Mouse (Mus musculus) stomach, postnatal 0 days (tissue): ENCODE measurements around the gene Lim2. TPM values are rescaled to one million over a fixed set of nuclear protein-coding genes. Genes with fewer than 3 reads are reported as not detected.
A peak's percentile ranks its signal among the peaks of the same experiment; 100 is the strongest.

Experiments used
- ATAC-seq: fragments of 200-750 bp; cut with Nextera tagmentation; 2 replicates; pipeline ENCODE4 v1.8.0; 2017; ENCODE audit not compliant: low FRiP score, low TSS enrichment
- DNase-seq: peaks from one replicate; pipeline ENCODE4 v3.0.0-alpha.2; 2016; ENCODE audit warnings: low spot score
- H3K27ac ChIP-seq: fragments of 300-500 bp; sonication (generic); replicated peaks from 2 replicates; pipeline ENCODE4 v1.5.1; 2014; ENCODE audit warnings: mild to moderate bottlenecking, control low read depth
- H3K27me3 ChIP-seq: fragments of 300-500 bp; sonication (generic); 2 replicates; pipeline ENCODE4 v1.6.1; 2014; ENCODE audit warnings: low read length; ENCODE audit not compliant: control insufficient read depth, insufficient read depth
- H3K36me3 ChIP-seq: fragments of 300-500 bp; sonication (generic); 2 replicates; pipeline ENCODE4 v1.6.1; 2014; ENCODE audit warnings: low read length, mixed read lengths; ENCODE audit not compliant: control insufficient read depth, insufficient read depth
- H3K4me1 ChIP-seq: fragments of 300-500 bp; sonication (generic); replicated peaks from 2 replicates; pipeline ENCODE4 v1.6.1; 2014; ENCODE audit warnings: antibody characterized with exemption; ENCODE audit not compliant: control insufficient read depth, insufficient read depth
- H3K4me2 ChIP-seq: fragments of 300-500 bp; sonication (generic); replicated peaks from 2 replicates; pipeline ENCODE4 v1.6.1; 2014; ENCODE audit warnings: low read depth, mild to moderate bottlenecking, control low read depth, moderate library complexity
- H3K4me3 ChIP-seq: fragments of 300-500 bp; sonication (generic); 2 replicates; pipeline ENCODE4 v1.5.1; 2014; ENCODE audit warnings: low read depth, low read length, control low read depth
- H3K9ac ChIP-seq: fragments of 300-500 bp; sonication (generic); 2 replicates; pipeline ENCODE4 v1.6.1; 2014; ENCODE audit warnings: mild to moderate bottlenecking, low read length, control low read depth, mixed read lengths
- H3K9me3 ChIP-seq: fragments of 300-500 bp; sonication (generic); 2 replicates; pipeline ENCODE4 v1.6.1; 2016; ENCODE audit warnings: low read length; ENCODE audit not compliant: control insufficient read depth
- CTCF ChIP-seq: IDR thresholded peaks from 2 replicates; pipeline ENCODE4 v1.5.1; 2016; ENCODE audit warnings: antibody characterized with exemption, low read depth, mild to moderate bottlenecking, moderate library complexity
- EP300 ChIP-seq: optimal IDR thresholded peaks from 2 replicates; pipeline ENCODE3; 2016; ENCODE audit warnings: antibody characterized with exemption
- WGBS: fragments of 180-500 bp; shearing (Covaris S2); extraction: QIAGEN DNeasy Blood & Tissue Kit; methylation state at CpG from one replicate; pipeline ENCODE4 v1.1.7; 2014; 5-methylcytosine and 5-hydroxymethylcytosine counted together
- polyA plus RNA-seq: library from polyadenylated mRNA; unstranded; fragments of >200 nt; fragmentation: Nextera tagmentation; extraction: Ambion mirVana; gene quantifications from 2 replicates; pipeline ENCODE4 v1.2.1, GENCODE M21; 2015

Lim2 gene
- 0.11 and 0.23 TPM in 2 replicates for polyA plus RNA-seq

DNA sequence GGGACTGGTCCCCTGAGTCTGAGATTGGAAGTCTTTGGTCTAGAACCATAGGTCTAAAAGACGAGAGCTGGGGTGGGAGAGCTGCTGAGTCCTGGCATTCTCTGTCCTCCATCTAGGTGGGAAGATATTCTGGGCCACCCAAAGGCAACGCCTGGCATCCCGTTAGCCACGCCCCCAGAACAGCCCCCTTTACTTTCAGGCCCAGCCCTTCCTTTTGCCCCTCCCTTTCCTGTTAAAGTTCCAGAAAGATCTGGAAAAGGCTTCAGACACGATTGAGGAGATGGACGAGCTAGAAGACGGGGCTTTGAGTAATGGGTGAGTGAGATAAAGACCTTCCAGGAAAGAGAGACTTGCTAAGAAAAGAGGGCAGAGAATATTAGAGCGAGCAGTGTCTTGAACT is at the start of gene Lim2:
Gene Lim2 (plus strand): TSS at position 265 of the 400 bp plus-strand sequence.
- no peaks in the 10 kb centered on the region for H3K27me3 ChIP-seq
- H3K4me1 ChIP-seq = no peaks in the 10 kb centered on the region
- H3K9me3 ChIP-seq = no peaks in the 10 kb centered on the region
- no peak within 1 kb of the TSS for H3K9ac ChIP-seq
- no peak for TF ChIP-seq CTCF
- TF ChIP-seq EP300 = no peak
- no peak within 1 kb of the TSS for H3K4me3 ChIP-seq
- H3K36me3 ChIP-seq = no peaks in the 10 kb centered on the region
- no peak for DNase-seq
- no peak within 1 kb of the TSS for H3K4me2 ChIP-seq
- ATAC-seq = no peak
- H3K27ac ChIP-seq = no peak within 1 kb of the TSS
- 73% methylated on average over 8 of the region's 8 CpGs for WGBS

DNA sequence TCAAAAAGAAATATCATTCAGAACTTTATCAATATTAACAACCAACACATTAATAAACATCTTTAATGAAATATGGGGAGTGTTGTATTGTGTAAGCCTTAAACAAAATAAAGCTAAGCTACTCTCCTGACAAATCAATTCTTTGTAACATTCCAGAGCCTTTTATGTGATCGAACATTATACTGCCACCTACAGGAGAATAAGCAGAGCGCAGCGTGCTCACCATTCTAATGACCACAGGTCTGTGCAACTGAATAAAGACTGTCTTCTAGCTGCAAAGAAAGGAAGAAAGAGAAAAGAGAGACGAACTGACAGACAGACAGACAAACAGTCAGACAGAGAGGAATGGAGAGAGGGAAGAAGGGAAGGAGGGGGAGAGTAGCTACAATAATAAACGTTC is 49.2 kb upstream of the Lim2 start:
- peak; percentile 33 for DNase-seq
- H3K4me1 ChIP-seq = no peaks in the 10 kb centered on the region
- H3K9ac ChIP-seq = no peak overlapping the region
- H3K4me3 ChIP-seq = no peak overlapping the region
- TF ChIP-seq CTCF (peak; percentile 85), EP300 (no peak)
- H3K9me3 ChIP-seq = no peaks in the 10 kb centered on the region
- H3K27me3 ChIP-seq = no peaks in the 10 kb centered on the region
- 0 out of 2 replicates have a peak, but pooled peaks have one; percentile 49 for ATAC-seq
- no peak overlapping the region for H3K27ac ChIP-seq
- no peaks in the 10 kb centered on the region for H3K36me3 ChIP-seq
- whole genome bisulfite sequencing = 13% methylated on average over 5 of the region's 5 CpGs
- no peak overlapping the region for H3K4me2 ChIP-seq

DNA sequence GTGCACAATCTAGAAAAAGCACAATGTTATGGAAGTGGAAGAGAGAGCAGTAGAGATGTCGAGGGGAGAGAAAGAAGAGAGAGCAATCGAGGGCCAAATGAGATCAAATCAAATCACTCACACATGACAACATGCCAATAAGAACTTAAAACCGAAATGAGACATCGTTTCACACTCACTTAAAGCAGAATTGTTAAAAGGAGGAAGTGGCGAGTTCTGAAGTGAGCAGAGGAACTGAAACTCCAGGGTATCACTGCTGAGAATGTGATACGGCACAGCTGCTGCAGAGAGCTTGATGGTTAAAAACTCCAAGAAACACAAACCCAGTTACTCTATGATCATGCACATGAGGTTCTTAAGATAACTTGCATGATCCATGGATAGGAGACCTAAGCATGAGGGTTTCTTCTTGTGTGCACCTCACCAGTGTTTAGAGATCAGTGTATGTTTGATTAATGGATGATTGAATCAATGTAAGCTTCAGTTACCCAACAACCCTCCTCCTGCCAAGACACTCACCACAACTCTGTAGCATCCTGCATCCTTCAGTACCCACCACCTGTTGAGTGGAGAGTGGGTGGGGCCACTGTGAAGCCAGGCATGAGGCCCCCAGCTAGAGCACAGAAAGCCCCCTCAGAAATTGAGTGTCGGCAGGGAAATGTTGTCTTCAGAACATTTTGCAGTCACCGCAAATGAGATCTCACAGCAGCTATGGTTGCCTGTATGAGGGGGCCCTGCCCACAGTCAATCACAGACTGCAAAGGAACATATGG is 34.9 kb upstream of the Lim2 start:
- no peak overlapping the region for H3K4me2 ChIP-seq
- no peak for TF ChIP-seq EP300
- TF ChIP-seq CTCF = no peak
- H3K27me3 ChIP-seq = no peaks in the 10 kb centered on the region
- no peaks in the 10 kb centered on the region for H3K9me3 ChIP-seq
- H3K27ac ChIP-seq = no peak overlapping the region
- H3K36me3 ChIP-seq = no peaks in the 10 kb centered on the region
- DNase-seq = no peak
- H3K4me1 ChIP-seq = no peaks in the 10 kb centered on the region
- no peak for ATAC-seq
- 82% methylated on average over 8 of the region's 8 CpGs for WGBS
- H3K9ac ChIP-seq = no peak overlapping the region
- H3K4me3 ChIP-seq = no peak overlapping the region

DNA sequence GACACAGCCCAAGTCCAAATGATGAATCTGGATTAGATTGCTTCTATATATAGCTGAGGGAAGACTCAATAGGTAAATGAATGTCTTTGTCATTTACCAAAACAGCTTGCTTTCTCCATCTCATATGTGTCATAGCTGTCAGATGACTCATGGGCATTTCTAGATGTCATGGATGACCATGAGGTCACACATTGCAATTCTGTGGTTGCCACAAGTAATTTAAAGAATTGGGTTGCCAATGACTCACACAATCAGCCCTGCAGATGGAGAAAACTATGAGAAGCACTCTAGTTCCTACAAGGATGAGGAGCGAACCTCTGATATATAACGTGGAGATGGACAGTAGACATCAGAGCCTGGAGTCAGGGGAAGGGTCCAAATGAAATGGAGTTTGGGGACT is 28.0 kb upstream of the Lim2 start:
- Histone ChIP-seq H3K4me1 (no peaks in the 10 kb centered on the region), H3K4me2 (no peak overlapping the region), H3K9me3 (no peaks in the 10 kb centered on the region), H3K27ac (no peak overlapping the region), H3K36me3 (no peaks in the 10 kb centered on the region), H3K9ac (no peak overlapping the region), H3K4me3 (no peak overlapping the region), H3K27me3 (no peaks in the 10 kb centered on the region)
- 92% methylated on average over 2 of the region's 2 CpGs for WGBS
- no peak for DNase-seq
- no peak for ATAC-seq
- TF ChIP-seq CTCF = no peak
- TF ChIP-seq EP300 = no peak

DNA sequence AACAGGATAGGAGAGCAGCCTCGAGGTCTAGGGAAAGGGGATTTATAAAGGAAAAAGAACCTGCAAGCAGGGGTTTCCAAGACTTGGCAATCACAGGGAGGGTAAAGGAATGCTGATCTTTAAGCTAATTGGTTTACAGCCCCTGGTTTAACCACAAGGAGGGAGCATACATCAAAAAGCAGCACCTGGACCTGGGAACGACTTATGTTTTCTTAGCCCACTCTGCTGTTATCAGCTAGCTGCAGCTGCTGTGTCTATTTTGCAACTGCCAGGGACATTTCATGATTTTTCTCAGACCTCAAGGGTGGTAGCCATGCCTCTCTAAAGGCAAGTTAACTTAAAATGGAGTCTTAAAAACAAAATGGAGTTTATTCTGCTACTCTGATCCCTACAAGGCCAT is 24.8 kb upstream of the Lim2 start:
- WGBS = 13% methylated on average over 2 of the region's 2 CpGs
- no peak for DNase-seq
- H3K27ac ChIP-seq = no peak overlapping the region
- TF ChIP-seq CTCF = no peak
- no peak for TF ChIP-seq EP300
- ATAC-seq = no peak
- H3K4me3 ChIP-seq = no peak overlapping the region
- no peak overlapping the region for H3K9ac ChIP-seq
- no peaks in the 10 kb centered on the region for H3K27me3 ChIP-seq
- no peaks in the 10 kb centered on the region for H3K36me3 ChIP-seq
- no peaks in the 10 kb centered on the region for H3K9me3 ChIP-seq
- no peaks in the 10 kb centered on the region for H3K4me1 ChIP-seq
- H3K4me2 ChIP-seq = no peak overlapping the region

DNA sequence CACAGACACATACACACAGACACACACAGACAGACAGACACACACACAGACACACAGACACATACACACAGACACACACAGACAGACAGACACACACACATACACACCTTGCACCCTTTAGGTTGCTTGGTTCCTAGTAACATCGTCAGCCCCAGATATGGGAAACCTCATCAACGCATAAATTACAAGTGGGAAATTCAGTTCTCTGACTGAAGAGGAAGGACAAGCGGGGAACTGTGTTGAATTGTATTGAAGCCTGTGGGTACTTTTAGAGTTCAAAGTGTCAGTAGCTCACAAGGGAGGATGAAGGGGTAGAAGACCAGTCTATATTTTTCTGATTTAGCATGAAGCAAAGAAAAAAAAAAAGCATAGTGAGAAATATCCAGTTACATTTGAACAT is 19.9 kb upstream of the Lim2 start:
- WGBS = 86% methylated on average over 3 of the region's 3 CpGs
- Histone ChIP-seq H3K9ac (no peak overlapping the region), H3K9me3 (no peaks in the 10 kb centered on the region), H3K36me3 (no peaks in the 10 kb centered on the region), H3K27me3 (no peaks in the 10 kb centered on the region), H3K4me3 (no peak overlapping the region), H3K27ac (no peak overlapping the region), H3K4me1 (no peaks in the 10 kb centered on the region), H3K4me2 (no peak overlapping the region)
- DNase-seq = no peak
- ATAC-seq = no peak
- TF ChIP-seq CTCF = no peak
- TF ChIP-seq EP300 = no peak
